Mouse (Mus musculus) c-Kit-positive CD71-negative TER-119-negative erythroid progenitor cells, embryonic 14.5 days (primary cell): ENCODE data around the gene Ipp.
A peak's percentile ranks its signal among the peaks of the same experiment; 100 is the strongest.

Source experiments
- DNase-seq: peaks from one replicate; pipeline ENCODE4 v3.0.0-alpha.2; 2013; ENCODE audit warnings: low read depth

Gene Ipp

DNA sequence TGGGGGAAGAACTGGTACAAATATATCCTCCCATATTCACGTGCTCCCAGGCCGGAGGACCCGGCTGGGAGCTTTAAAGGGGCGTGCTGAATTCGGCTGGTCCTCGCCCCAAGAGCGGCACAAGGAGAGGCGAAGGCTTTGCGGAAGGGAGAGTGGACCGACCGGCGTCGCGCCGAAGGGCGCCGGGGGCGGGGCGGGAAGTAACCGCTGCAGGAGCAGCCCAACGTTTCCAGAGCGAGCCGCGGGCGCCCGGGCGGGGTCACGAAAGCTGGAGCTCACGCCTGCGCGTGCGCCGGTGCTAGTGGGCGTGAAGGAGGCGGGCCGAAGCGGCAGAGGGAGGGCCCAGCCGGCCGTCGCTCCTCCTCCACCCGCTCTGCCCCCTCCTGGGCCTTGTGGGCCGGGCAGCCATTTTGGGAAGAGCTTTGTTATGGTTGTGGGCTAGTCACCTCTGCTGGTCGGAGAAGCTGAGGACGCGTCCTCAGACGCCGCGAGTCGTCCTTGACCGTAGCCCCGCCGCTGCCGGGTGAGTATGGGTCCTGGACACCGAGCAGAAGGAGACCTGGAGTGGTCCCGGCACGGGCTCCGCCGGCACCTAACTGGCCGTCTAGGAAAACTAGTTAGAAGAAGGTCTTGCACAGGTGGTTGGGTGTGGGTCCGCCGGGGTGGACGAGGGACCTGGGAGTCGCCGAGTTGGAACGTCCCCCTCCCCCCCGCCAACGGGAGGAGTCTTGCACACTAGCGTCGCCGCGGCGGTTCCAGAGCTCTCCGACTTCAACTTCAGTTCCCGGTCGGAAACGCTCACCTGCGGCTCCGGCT is 50.2 kb downstream of the Ipp start, which contains the start of gene Gpbp1l1:
Gene Gpbp1l1 (plus strand): TSS at position 353 of the 816 bp plus-strand sequence.
- DNase-seq, result peak; percentile 88

DNA sequence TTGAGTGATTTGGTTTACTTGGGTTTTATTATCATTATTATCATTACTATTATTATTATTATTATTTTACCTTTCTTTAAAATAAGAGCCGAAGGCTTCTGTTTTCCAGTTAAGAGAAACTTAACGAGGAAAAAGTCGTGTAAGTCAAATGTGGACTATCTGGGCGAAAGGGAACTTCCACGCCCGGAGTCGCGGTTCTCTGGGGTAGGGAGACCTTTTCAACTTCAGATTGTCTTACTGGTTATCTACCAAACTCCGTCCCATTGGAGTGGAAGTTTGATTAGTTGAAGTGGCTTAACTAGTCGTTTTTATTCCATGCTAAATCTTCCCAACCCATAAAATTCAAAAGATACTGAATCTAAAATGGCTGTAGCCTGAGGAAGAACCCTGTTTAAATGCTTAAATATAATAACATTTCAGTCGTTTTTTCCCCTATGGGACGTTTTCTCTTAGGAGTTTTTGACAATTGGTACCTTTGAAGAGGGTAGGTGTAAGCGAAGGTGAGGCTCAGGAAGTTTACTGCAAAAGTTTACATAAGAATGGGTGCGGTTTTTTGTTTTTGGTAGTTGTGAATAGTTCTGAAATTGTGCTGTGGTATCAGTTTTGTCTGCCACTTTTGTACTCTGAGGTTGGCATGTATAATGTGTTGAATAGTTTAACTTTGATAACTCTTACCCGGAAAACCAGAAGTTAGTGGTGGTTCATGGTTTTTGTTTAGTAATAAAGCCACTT is 51.0 kb downstream of the Ipp start:
- DNase-seq, result no peak
